Mouse (Mus musculus): ENCODE data around the gene Gm49403. TPM values are rescaled to one million over a fixed set of nuclear protein-coding genes. Genes with fewer than 3 reads are reported as not detected.
"Not testable (repeated sequence)": the region's sequence is repeated elsewhere in the genome, so short reads cannot be mapped to it uniquely, and the experiment has no call there.

Gene Gm49403
- total RNA-seq, 1 experiment from 2014 or later: not detected

DNA sequence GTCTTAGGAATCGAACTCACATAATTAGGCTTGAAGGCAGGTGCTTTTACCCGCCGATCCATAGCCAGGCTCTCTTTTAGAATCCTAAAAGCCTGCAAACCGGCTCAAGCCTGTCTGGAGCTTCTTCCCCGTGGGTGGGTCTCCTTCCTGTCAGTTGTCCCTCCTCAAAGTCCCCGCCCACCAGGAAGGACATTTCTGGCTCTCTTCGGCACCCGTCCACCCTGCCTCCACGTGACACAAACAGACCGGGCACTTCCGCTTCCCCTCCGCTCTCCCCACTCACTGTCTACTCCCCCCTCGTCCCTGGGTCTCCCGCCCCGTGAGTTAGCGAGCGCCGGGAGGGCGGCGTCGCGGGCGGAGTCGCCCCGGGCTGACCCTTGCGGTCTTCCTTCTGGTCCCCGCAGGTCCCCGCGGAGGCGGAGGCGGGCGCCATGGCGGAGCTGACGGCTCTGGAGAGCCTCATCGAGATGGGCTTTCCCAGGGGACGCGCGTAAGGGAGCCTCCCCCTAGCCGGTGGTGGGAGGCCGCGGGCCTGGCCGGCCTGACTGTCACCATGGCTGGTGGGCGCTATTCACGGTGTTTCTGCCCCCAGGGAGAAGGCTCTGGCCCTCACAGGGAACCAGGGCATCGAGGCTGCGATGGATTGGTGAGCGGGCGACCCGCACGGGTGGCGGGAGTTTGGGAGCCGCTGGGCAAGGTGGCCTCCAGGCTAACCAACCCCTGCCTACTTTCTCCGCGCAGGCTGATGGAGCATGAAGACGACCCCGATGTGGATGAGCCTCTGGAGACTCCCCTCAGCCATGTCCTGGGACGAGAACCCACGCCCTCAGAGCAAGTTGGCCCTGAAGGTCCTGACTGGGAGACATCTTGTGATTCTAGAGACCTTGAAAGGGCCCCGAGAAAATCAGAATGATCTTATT, 12.2 kb upstream of the Gm49403 start, which contains the start of gene Ubxn1:
Gene Ubxn1 (plus strand): TSS at position 230 of the 920 bp plus-strand sequence.
- DNase-seq: peak; percentile 99

DNA sequence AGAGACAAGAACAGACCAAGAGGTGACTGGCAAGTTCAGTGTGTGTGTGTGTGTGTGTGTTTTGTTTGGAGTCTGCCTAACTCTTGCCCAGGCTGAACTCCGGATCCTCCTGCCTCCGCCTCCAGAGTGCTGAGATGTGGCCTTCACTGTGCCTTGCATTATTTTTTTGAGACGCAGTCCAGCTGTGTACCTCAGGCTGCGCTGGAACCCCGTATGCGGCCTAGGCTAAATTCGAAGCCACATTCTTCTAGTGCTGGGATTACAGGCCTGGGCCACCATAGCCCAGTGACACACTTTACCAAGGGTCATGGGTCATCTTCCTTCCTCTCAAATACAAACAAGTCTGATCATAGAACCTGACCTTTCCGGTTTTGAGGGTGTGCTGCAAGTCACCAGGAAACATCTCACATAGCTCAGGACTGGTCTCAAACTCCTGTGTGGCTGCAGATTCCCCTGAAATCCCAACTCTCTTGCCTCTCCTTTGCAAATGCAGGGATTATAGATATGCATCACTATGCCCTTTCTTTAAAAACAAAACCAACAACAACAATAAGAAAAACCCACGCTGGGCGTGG, 11.4 kb upstream of the Gm49403 start:
- no peak for DNase-seq

DNA sequence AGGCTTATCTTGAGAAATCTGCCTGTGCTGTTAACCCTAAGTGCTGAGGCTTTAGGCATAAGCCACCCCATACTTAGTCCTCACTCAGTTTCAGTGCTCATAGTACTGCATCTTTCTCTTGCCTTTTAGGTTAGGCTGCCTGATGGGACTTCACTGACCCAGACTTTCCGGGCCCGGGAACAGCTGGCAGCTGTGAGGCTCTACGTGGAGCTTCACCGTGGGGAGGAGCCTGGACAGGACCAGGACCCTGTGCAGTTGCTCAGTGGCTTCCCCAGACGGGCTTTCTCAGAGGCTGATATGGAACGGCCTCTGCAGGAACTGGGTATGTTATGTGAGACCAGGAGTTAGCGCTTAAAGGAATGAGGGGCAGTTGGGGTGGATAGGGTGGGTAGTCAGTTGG, 8.7 kb upstream of the Gm49403 start:
- DNase-seq: no peak

DNA sequence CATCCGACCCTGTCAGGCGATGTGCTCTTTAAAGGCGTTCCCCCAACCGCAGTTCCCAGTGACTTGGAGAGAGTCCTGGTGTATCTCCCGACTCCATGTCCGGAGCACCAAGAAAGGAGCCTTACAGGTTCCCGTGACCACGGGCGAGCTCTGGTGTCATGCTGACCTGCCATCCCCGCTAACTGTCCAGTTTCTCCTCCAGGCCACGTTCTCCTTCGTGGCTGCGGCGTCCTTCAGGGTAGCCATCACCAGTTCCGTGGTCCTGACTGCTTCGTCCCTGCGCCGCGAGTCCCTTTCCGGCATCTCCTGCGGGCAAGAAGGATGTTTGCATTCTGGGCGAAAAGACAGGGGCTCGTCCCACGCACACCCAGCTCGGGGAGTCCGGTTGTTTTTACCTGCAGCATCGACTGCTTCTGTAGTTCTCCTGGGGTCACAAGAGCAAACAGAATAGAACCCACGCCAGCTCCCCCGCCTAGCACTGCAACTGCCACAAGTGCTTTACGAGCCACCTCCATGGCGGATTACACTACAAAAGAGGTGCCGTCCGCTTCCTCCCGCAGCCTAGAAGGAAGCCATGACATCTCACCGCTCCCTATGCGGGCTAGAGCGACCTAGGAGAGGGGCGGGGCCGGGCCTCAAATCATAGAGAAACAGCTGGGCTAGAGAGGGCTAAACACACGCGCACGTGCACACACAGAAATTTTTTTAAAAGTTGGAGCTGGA, 3.3 kb upstream of the Gm49403 start, which contains the start of gene Uqcc3:
Gene Uqcc3 (minus strand): TSS at position 613 of the 723 bp plus-strand sequence.
- DNase-seq: peak; percentile 95

DNA sequence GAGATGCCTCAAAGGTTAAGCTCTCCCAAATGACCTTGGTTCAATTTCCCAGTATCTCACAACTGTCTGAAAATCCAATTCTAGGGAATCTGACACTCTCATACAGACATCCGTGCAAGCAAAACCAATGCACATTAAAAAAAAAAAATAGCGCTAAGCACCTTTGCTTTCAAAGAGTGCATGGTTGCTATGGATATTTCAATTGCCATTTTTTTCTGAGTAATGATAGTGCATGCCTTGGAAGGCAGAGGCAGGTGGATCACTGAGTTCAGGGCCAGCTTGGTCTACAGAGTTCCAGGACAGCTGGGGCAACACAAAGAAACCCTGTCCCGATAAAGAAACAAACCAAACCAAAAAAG, 2.7 kb upstream of the Gm49403 start:
- no peak for DNase-seq

DNA sequence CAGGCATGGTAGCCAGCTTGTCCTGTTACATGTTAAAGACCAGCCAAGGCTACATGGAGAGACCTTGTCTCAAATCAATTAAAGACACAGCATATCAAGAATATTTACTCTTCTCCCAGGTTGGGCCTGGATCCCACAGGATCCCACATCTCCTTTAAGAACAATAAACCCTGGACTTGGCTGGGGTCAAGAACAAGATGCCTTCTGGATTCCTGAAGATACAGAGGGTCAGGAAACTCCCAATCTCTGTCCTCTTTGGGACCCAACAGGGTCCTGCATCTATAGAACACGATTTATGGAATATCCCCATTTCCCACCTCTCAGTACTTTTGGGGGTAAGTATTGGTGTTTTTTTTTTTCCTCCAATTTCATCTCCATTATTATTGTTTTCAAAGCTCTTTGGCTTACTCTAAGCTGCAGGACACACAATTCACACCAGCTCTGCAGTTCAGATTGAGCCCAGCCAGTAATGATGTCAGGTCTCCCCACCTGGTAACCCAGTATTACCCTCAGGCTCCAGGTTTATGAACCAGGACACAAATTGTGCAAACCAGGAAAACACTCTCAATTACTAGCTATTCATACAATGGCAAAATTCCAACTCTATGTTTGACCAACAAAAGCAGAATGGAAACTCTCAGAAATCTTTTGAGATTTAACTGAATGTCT, 3.3 kb downstream of the Gm49403 start:
- no peak for DNase-seq

DNA sequence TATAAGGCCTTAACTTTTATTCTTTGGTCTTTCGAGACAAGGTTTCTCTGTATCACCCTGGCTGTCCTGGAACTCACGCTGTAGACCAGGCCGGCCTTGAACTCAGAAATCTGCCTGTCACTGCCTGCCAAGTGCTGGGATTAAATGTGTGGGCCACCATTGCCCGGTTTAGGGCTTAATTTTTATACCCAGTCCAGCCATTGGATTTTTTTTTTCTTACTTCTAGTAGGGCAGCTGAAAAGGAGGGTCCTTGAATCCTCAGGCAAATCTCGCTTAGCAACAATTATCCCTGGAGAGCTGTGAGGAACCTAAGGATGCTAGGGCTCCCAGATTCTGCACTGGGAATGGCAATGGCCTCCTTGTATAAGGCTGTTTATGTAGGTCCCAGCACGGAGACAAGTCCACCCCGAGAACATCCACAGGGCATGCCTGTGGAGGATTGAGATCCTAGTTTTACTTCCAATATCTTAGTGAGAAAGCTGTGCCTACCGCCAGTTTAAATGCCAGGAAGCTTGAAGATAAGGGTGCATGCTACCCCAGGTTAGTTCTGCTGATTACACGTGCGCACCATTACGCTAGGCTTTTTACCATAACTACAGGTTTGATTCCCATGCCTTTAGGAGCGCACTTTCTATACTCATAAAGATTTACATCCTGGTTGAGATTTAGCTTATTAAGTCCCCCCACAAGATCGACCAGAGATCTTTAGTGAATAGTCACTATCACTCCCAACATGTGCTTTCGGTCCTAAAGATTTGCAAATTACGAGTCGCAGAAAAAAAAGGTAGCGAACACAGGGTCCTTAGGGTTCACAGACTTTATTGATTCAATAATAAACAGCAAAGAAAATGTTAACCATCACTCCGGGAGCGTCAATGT, 4.1 kb downstream of the Gm49403 start:
- no peak for DNase-seq

DNA sequence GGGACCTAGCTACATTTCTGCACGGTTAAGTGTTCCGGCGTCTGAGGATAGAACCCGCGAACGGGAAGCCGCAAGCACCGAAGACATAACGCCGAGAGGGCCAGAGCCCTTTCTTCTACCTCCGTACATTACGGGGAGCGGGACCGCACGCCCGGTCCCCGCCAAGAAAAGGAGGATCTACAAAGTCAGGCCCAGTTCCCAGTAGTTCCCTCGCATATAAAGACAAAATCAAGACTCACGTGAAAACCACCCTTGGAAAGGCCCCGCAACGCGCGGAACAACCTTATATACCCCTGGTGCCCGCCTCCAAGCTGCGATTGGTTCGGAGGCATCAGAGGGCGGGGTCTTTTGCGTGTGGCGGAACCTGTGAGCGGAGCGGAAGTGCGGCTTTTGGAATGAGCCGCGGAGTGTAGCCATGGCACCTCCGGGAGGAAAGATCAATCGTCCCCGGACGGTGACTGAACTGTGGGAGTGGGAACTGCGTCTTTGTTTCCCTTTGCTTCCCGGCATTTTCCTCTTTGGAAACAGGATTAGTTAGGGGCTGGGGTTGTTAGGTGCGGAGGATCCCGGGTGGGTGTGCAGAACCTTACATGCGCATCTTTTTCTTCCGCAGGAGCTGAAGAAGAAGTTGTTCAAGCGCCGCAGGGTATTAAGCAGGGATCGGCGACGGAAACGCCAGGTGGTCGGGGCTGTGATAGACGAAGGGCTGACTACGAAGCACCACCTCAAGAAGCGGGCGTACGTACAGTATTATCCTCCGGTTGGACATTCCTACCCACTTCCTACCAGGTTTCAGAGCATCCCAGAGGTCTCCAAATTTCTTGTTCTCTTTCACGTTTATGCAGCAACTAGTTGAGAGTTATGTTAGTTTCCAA, 5.0 kb downstream of the Gm49403 start, which contains the start of the genes 1810009A15Rik and Gm49416:
Gene 1810009A15Rik (plus strand): TSS at position 343 of the 875 bp plus-strand sequence.
Gene Gm49416 (plus strand): TSS at position 416 of the 875 bp plus-strand sequence.
- DNase-seq: peak; percentile 98

DNA sequence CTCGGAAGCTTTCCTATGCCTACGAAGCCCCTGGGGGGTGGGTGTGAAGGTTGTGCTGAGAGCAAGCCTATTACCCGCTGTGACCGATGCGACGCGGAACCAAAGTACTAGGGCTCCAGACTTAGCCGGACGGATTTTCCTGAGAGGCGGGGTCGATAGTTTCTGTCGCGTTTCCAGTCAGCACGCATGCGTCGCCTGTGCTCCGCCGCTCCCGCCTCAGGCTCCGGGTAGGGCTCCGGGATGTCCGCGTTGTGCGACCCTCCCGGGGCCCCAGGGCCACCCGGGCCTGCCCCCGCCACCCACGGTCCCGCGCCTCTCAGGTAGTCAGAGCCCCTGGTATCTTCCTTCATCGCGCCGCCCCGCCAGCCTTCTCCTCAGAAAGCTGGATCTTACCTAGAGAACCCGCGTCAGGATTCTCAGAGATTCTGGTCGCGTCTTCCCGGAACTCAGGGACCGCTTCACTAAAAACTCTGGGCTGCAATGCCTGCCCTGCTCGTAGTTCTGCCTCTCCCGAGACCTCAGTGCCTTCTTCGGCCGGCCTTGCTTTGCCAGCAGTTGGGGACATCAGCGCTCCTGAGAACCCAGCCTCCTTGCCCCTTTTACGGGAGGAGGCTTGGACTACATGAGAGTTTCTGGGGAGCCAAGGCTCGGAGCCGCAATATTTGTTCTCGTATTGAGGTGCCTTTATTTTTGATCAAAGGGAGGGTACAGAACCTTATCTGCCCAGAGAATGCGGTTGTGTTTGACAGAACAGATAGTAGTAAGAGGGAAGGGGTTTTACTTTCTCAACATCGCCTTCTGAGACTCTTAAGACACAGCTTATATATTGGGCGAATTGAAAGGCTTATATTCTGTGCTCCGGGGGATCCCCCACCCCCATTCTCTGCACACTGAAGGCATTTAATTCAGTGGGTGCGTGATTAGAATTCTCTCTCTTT, 9.4 kb downstream of the Gm49403 start, which contains the start of gene Ints5:
Gene Ints5 (plus strand): TSS at position 177 of the 938 bp plus-strand sequence.
- peak; percentile 92 for DNase-seq

DNA sequence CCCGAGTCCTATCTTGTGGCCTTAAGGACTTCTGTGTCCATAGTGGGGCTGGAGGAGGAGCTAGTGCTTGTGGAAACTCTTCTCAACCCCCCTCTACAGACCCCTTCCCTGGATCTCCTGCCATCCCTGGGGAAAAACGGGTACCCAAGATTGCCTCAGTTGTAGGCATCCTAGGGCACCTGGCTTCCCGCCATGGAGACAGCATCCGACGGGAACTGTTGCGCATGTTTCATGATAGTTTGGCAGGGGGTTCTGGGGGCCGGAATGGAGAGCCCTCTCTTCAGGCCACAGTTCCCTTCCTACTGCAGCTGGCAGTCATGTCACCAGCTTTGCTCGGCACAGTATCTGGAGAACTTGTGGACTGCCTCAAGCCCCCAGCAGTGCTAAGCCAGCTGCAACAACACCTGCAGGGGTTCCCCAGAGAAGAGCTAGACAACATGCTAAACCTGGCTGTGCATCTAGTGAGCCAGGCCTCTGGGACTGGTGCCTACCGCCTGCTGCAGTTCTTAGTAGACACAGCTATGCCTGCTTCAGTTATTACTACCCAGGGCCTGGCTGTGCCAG, 11.7 kb downstream of the Gm49403 start:
- DNase-seq: no peak

DNA sequence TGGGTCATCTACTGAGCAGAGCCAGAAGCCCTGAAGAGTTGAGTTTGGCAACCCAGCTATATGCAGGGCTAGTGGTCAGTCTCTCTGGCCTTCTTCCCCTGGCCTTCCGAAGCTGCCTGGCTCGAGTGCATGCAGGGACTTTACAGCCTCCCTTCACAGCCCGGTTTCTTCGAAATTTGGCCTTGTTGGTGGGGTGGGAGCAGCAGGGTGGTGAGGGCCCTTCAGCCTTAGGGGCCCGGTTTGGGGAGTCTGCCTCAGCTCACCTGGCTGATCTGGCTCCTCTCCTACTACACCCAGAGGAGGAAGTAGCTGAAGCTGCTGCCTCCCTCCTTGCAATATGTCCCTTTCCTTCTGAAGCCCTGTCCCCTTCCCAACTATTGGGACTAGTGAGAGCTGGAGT, 12.5 kb downstream of the Gm49403 start:
- not testable (repeated sequence) for DNase-seq

DNA sequence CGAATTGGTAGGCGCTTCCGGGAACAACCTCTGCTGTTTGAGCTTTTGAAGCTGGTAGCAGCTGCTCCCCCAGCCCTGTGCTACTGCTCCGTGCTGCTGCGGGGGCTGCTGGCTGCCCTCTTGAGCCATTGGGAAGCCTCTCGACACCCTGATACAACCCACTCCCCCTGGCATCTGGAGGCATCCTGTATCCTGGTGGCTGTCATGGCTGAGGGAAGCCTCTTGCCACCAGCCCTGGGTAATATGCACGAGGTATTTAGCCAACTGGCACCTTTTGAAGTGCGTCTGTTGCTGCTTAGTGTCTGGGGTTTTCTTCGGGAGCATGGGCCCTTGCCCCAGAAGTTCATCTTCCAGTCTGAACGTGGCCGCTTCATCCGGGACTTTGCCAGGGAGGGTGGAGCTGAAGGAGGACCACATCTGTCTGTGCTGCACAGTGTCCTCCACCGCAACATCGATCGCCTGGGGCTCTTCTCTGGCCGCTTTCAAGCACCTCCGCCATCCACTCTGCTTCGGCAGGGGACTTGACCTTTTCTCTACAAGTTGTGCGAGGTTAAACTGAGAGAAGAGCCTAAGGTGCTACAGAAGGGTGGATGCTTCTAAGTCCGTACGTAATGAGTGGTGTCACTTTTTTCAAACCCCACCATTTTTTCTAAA, 13.6 kb downstream of the Gm49403 start:
- DNase-seq: peak; percentile 84

DNA sequence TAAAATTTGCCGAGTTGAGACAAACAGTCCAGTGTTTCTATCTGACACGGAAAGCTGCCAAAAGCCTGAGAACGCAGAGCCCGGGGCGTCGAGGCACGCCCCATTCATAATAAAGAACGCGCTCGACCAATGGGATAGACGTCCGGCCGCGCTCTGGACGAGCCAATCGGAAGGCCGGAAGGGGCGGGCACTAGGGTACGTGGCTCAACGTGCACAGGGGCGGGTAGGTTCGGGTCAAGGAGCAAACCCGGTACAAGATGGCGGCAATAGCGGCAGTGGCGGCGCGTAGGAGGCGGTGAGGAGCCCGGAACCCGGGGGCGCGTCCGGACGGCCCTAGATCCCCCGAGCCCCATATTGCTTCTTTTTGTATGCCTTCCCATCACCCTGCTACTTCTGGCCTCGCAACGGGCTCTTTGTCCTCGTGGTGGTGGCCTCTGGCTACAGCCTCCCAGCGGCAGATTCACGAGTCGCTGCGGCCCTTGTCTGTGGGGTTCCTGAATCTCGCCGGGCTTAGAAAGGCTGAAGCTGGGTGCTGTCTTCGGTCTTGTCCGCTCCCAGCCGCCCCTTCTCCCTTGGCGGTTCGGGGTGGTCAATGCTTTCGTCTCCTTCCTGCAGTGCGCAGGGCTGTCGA, 14.2 kb downstream of the Gm49403 start, which contains the start of gene Ganab:
Gene Ganab (plus strand): TSS at position 207 of the 631 bp plus-strand sequence.
- peak; percentile 98 for DNase-seq

DNA sequence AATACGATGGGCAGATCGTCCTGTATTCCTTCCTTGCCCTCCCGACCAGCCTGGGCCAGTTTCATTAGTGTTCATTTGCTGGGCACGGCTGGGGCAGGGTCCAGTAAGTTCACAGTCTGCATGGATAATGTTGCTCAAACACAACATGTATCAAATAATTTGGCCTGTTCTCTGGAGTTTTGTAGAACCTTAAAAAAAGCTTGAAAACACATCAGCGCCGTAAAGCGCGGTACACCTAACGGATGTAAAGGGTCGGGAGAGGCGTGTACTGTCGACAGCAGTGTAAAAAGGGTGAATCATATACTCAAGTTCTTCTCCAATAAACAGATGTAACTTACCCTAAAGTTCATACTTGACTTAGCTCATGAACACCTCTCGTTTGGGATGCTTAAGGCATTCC, 14.8 kb downstream of the Gm49403 start:
- no peak for DNase-seq

DNA sequence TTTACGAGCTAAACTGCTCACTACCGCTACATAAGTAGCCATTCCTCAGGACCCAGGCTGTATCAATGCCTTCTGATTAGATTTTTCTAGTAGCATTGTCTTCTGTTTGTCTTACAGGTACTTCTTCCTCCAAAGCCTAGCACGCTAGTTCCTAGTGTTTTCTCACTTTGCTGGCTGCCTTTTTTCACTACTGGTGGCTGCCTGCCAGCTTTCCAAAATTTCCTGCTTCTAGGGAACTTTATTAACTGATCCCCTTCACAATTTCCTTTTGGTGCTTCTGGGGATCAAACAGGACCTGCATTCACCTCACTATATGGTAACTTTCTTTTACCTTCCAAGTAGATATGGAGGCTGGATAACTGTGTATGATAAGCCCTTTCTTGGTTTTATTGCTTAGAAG, 15.3 kb downstream of the Gm49403 start:
- no peak for DNase-seq

DNA sequence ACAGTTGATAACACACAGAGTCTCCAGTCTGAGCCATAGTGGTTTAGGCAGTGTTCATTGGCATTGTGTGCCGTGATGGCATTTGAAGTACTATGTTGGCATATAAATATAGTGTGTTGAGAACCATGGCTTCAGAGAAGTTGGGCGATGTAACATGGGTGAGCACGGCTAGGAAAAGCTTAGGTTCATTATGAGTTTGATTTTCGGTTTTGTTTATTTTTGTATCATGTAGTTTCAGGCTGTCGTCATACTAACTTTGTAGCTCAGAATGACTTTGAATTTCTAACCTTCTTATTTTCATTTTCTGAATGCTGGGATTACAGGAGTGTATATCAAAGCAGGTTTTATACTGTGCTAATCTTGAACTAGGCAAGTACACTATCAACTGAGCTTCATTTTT, 19.7 kb downstream of the Gm49403 start:
- DNase-seq: no peak

DNA sequence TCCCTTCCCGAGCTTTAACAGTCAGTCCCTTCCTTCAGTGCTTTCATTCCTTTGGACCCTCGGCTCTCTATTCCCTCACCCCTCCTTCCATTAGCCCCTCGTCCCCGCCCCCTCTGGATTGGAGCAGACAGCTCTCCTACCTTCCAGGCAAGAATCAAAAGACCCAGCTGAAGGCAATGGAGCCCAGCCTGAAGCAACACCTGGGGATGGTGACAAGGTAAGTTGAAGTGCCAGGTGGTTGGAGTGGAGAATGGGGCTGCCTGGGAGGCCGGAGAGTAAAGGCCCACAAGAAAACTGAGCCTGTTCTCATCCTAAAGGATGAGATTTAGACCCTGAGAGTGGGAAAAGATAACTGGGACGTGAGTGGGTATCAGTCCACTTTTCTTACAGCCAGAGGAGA, 24.8 kb downstream of the Gm49403 start:
- DNase-seq: no peak

Measured in adrenal gland, postnatal 14 days (tissue).